Comparison of ENCODE assay signal across 19 mouse cellular contexts in genomic region chr7:16033580-16034461, GRCm38 (mm10). TPM values are rescaled to one million over a fixed set of nuclear protein-coding genes. Genes with fewer than 3 reads are reported as not detected.
A peak's percentile ranks its signal among the peaks of the same experiment; 100 is the strongest.
DNase-seq lines count a peak whose midpoint lies in the region; ATAC-seq and TF ChIP-seq lines count a peak whose summit lies in the region.
"Had no signal": no experiment of that assay in that cellular context is flagged by ENCODE, and none has a peak within 500 bp of the region (broad histone marks: within the 10 kb centered on the region; RNA-seq: fewer than 3 reads in every experiment).

No protein-coding gene starts in this region.

- H3K36me3 ChIP-seq in heart, embryonic 15.5 days: no peaks in the 10 kb centered on the region
- peaks cover 6% of the 10 kb centered on the region for H3K36me3 ChIP-seq in heart, embryonic 12.5 days
- 0 out of 2 replicates have a peak, but pooled peaks cover 2% of the 10 kb centered on the region for H3K36me3 ChIP-seq in midbrain, embryonic 11.5 days (ENCODE audit: control insufficient read depth, insufficient read depth, low read length)
- peaks cover 9% of the 10 kb centered on the region for H3K36me3 ChIP-seq in midbrain, embryonic 13.5 days
- peaks cover 16% of the 10 kb centered on the region for H3K36me3 ChIP-seq in kidney, embryonic 15.5 days
- no peaks in the 10 kb centered on the region for H3K36me3 ChIP-seq in stomach, postnatal 0 days (ENCODE audit: control insufficient read depth, insufficient read depth, low read length)
- H3K36me3 ChIP-seq: hindbrain, embryonic 15.5 days; midbrain, embryonic 15.5 days had no signal

- H3K27ac ChIP-seq in heart, embryonic 15.5 days: 0 out of 2 replicates have a peak overlapping the region, but pooled peaks have one; percentile 9
- H3K27ac ChIP-seq in heart, embryonic 12.5 days (ENCODE audit: poor library complexity, severe bottlenecking): no peak overlapping the region
- H3K27ac ChIP-seq in midbrain, embryonic 11.5 days (ENCODE audit: low read depth, low read length): no peak overlapping the region
- no peak overlapping the region for H3K27ac ChIP-seq in midbrain, embryonic 13.5 days
- peak overlapping the region; percentile 66 for H3K27ac ChIP-seq in kidney, embryonic 15.5 days
- H3K27ac ChIP-seq in stomach, postnatal 0 days (replicated peaks): peak overlapping the region; percentile 69
- H3K27ac ChIP-seq: embryonic facial prominence, embryonic 15.5 days; hindbrain, embryonic 15.5 days; macrophage; midbrain, embryonic 15.5 days had no signal

- no peak for TF ChIP-seq EP300 in stomach, postnatal 0 days (optimal IDR thresholded peaks at IDR 0.05)

- no peak overlapping the region for H3K4me2 ChIP-seq in heart, embryonic 15.5 days
- no peak overlapping the region for H3K4me2 ChIP-seq in heart, embryonic 12.5 days
- no peak overlapping the region for H3K4me2 ChIP-seq in midbrain, embryonic 11.5 days
- H3K4me2 ChIP-seq in midbrain, embryonic 13.5 days (replicated peaks): no peak overlapping the region
- H3K4me2 ChIP-seq in kidney, embryonic 15.5 days: no peak overlapping the region
- H3K4me2 ChIP-seq in stomach, postnatal 0 days (replicated peaks; ENCODE audit: low read depth): 0 out of 2 replicates have a peak overlapping the region, but pooled peaks have one; percentile 0
- H3K4me2 ChIP-seq: embryonic facial prominence, embryonic 15.5 days; hindbrain, embryonic 15.5 days; midbrain, embryonic 15.5 days had no signal

- peak; percentile 51 for DNase-seq in midbrain, embryonic 11.5 days (ENCODE audit: low spot score, missing footprints)
- DNase-seq in stomach, postnatal 0 days (ENCODE audit: low spot score): peak; percentile 51
- DNase-seq: adrenal gland, postnatal 36 days; cerebellum, adult 9-10 months; heart, postnatal 14 days; liver; lung, adult 2 months; right cerebral cortex, postnatal 4 days had no signal

- no peak overlapping the region for H3K4me3 ChIP-seq in heart, embryonic 15.5 days
- H3K4me3 ChIP-seq in heart, embryonic 12.5 days: no peak overlapping the region
- H3K4me3 ChIP-seq in midbrain, embryonic 11.5 days (ENCODE audit: low read depth, low read length): no peak overlapping the region
- no peak overlapping the region for H3K4me3 ChIP-seq in midbrain, embryonic 13.5 days (replicated peaks)
- no peak overlapping the region for H3K4me3 ChIP-seq in kidney, embryonic 15.5 days (replicated peaks)
- no peak overlapping the region for H3K4me3 ChIP-seq in stomach, postnatal 0 days (ENCODE audit: low read depth, low read length)
- H3K4me3 ChIP-seq: embryonic facial prominence, embryonic 15.5 days; hindbrain, embryonic 15.5 days; midbrain, embryonic 15.5 days had no signal

- H3K9me3 ChIP-seq in heart, embryonic 15.5 days (replicated peaks): no peaks in the 10 kb centered on the region
- H3K9me3 ChIP-seq in heart, embryonic 12.5 days (replicated peaks): no peaks in the 10 kb centered on the region
- H3K9me3 ChIP-seq in midbrain, embryonic 11.5 days (ENCODE audit: control insufficient read depth, low read length): no peaks in the 10 kb centered on the region
- H3K9me3 ChIP-seq in midbrain, embryonic 13.5 days: 0 out of 2 replicates have a peak, but pooled peaks cover 3% of the 10 kb centered on the region
- no peaks in the 10 kb centered on the region for H3K9me3 ChIP-seq in kidney, embryonic 15.5 days (replicated peaks)
- H3K9me3 ChIP-seq in stomach, postnatal 0 days (ENCODE audit: control insufficient read depth, low read length): no peaks in the 10 kb centered on the region
- H3K9me3 ChIP-seq: embryonic facial prominence, embryonic 15.5 days; hindbrain, embryonic 15.5 days; midbrain, embryonic 15.5 days had no signal

- H3K4me1 ChIP-seq in heart, embryonic 15.5 days (replicated peaks): peaks cover 32% of the 10 kb centered on the region
- H3K4me1 ChIP-seq in heart, embryonic 12.5 days (replicated peaks): peaks cover 17% of the 10 kb centered on the region
- no peaks in the 10 kb centered on the region for H3K4me1 ChIP-seq in midbrain, embryonic 11.5 days (ENCODE audit: control insufficient read depth, insufficient read depth, low read length)
- H3K4me1 ChIP-seq in midbrain, embryonic 13.5 days (replicated peaks): no peaks in the 10 kb centered on the region
- peaks cover 21% of the 10 kb centered on the region for H3K4me1 ChIP-seq in kidney, embryonic 15.5 days
- no peaks in the 10 kb centered on the region for H3K4me1 ChIP-seq in stomach, postnatal 0 days (replicated peaks; ENCODE audit: control insufficient read depth, insufficient read depth)
- H3K4me1 ChIP-seq: midbrain, embryonic 15.5 days had no signal

- ATAC-seq in heart, embryonic 15.5 days (replicated peaks; ENCODE audit: insufficient number of reproducible peaks, insufficient read depth, low FRiP score, low read depth): no peak
- no peak for ATAC-seq in heart, embryonic 12.5 days (ENCODE audit: insufficient number of reproducible peaks, low FRiP score)
- ATAC-seq in midbrain, embryonic 11.5 days (ENCODE audit: low FRiP score): no peak
- ATAC-seq in midbrain, embryonic 13.5 days: no peak
- ATAC-seq in kidney, embryonic 15.5 days (replicated peaks; ENCODE audit: low FRiP score): peak; percentile 78
- peak; percentile 81 for ATAC-seq in stomach, postnatal 0 days (ENCODE audit: low FRiP score, low TSS enrichment)
- no peak for ATAC-seq in cerebellum, adult (ENCODE audit: insufficient number of reproducible peaks, low FRiP score, low TSS enrichment)
- ATAC-seq: midbrain, embryonic 15.5 days; Patski had no signal

- WGBS in heart, embryonic 15.5 days: 86% methylated on average over 8 of the region's 8 CpGs
- WGBS in heart, embryonic 12.5 days: 90% methylated on average over 8 of the region's 8 CpGs
- 97% methylated on average over 8 of the region's 8 CpGs for WGBS in midbrain, embryonic 11.5 days
- 95% methylated on average over 8 of the region's 8 CpGs for WGBS in midbrain, embryonic 13.5 days
- WGBS in kidney, embryonic 15.5 days: 76% methylated on average over 8 of the region's 8 CpGs
- WGBS in stomach, postnatal 0 days: 84% methylated on average over 8 of the region's 8 CpGs

- H3K27me3 ChIP-seq in heart, embryonic 15.5 days: no peaks in the 10 kb centered on the region
- no peaks in the 10 kb centered on the region for H3K27me3 ChIP-seq in heart, embryonic 12.5 days (replicated peaks)
- no peaks in the 10 kb centered on the region for H3K27me3 ChIP-seq in midbrain, embryonic 11.5 days (ENCODE audit: control insufficient read depth, insufficient read depth, low read length)
- no peaks in the 10 kb centered on the region for H3K27me3 ChIP-seq in midbrain, embryonic 13.5 days
- H3K27me3 ChIP-seq in kidney, embryonic 15.5 days: no peaks in the 10 kb centered on the region
- no peaks in the 10 kb centered on the region for H3K27me3 ChIP-seq in stomach, postnatal 0 days (ENCODE audit: control insufficient read depth, insufficient read depth, low read length)
- H3K27me3 ChIP-seq: embryonic facial prominence, embryonic 15.5 days; hindbrain, embryonic 15.5 days; midbrain, embryonic 15.5 days; Patski had no signal

- H3K9ac ChIP-seq in heart, embryonic 15.5 days: no peak overlapping the region
- H3K9ac ChIP-seq in heart, embryonic 12.5 days: no peak overlapping the region
- H3K9ac ChIP-seq in midbrain, embryonic 11.5 days (ENCODE audit: low read length): no peak overlapping the region
- H3K9ac ChIP-seq in midbrain, embryonic 13.5 days (replicated peaks): no peak overlapping the region
- no peak overlapping the region for H3K9ac ChIP-seq in kidney, embryonic 15.5 days
- H3K9ac ChIP-seq in stomach, postnatal 0 days (ENCODE audit: low read length): no peak overlapping the region
- H3K9ac ChIP-seq: embryonic facial prominence, embryonic 15.5 days; hindbrain, embryonic 15.5 days; midbrain, embryonic 15.5 days had no signal

- no peak for TF ChIP-seq CTCF in stomach, postnatal 0 days (IDR thresholded peaks at IDR 0.05; ENCODE audit: low read depth)

RNA-seq across cellular contexts. Expression of gene Bicra, which starts 13.9 kb away (rescaled TPM):
- polyA plus RNA-seq in heart, embryonic 15.5 days (2015; fragmentation: Nextera tagmentation; extraction: Ambion mirVana): 3.5 and 5.7 TPM in 2 replicates
- polyA plus RNA-seq in heart, embryonic 12.5 days (2016; fragmentation: Nextera tagmentation; extraction: Ambion mirVana): 5.9 and 6.4 TPM in 2 replicates
- 5.0 and 6.1 TPM in 2 replicates for polyA plus RNA-seq in midbrain, embryonic 11.5 days (2014; fragmentation: Nextera tagmentation; extraction: Ambion mirVana)
- polyA plus RNA-seq in midbrain, embryonic 13.5 days (2015; fragmentation: Nextera tagmentation; extraction: Ambion mirVana): 7.9 and 10.2 TPM in 2 replicates
- polyA plus RNA-seq in kidney, embryonic 15.5 days (2015; fragmentation: Nextera tagmentation; extraction: Ambion mirVana): 7.5 and 8.1 TPM in 2 replicates
- polyA plus RNA-seq in stomach, postnatal 0 days (2015; fragmentation: Nextera tagmentation; extraction: Ambion mirVana): 1.8 and 2.3 TPM in 2 replicates

RNA-seq across cellular contexts. Expression of gene Zfp541, which starts 27.8 kb away (rescaled TPM):
- polyA plus RNA-seq in heart, embryonic 15.5 days (2015; fragmentation: Nextera tagmentation; extraction: Ambion mirVana): not detected in 2 replicates
- polyA plus RNA-seq in heart, embryonic 12.5 days (2016; fragmentation: Nextera tagmentation; extraction: Ambion mirVana): 0.05 TPM in 1 of 2 replicates, not detected in the other
- polyA plus RNA-seq in midbrain, embryonic 11.5 days (2014; fragmentation: Nextera tagmentation; extraction: Ambion mirVana): not detected in 2 replicates
- polyA plus RNA-seq in midbrain, embryonic 13.5 days (2015; fragmentation: Nextera tagmentation; extraction: Ambion mirVana): not detected in 2 replicates
- polyA plus RNA-seq in kidney, embryonic 15.5 days (2015; fragmentation: Nextera tagmentation; extraction: Ambion mirVana): 0.13 TPM in 1 of 2 replicates, not detected in the other
- 0.05 TPM in 2 replicates for polyA plus RNA-seq in stomach, postnatal 0 days (2015; fragmentation: Nextera tagmentation; extraction: Ambion mirVana)
- polyA plus RNA-seq: forebrain, embryonic 11.5 days; macrophage had no signal

Comparison
In these comparisons a context has a peak if more than half of its experiments do, and no peak if none do; other contexts are left out.
1. H3K27ac ChIP-seq: peak in heart, embryonic 15.5 days (single experiment), kidney, embryonic 15.5 days (single experiment) and stomach, postnatal 0 days (single experiment); none in heart, embryonic 12.5 days (single experiment), midbrain, embryonic 11.5 days (single experiment) and midbrain, embryonic 13.5 days (single experiment).
2. ATAC-seq: peak in kidney, embryonic 15.5 days (single experiment) and stomach, postnatal 0 days (single experiment); none in heart, embryonic 15.5 days (single experiment), heart, embryonic 12.5 days (single experiment), midbrain, embryonic 11.5 days (single experiment), midbrain, embryonic 13.5 days (single experiment) and cerebellum, adult (single experiment).